Mouse (Mus musculus) inflammation-experienced regulatory T-cells, adult 16 weeks (primary cell): ENCODE results near the gene Gm9639. TPM values are rescaled to one million over a fixed set of nuclear protein-coding genes. Genes with fewer than 3 reads are reported as not detected.

Experiments used
- polyA plus RNA-seq: library from polyadenylated mRNA; unstranded; fragments of 100-300 nt; shearing (Covaris generic); gene quantifications from one replicate; pipeline ENCODE4 v1.2.1, GENCODE M21; 2017

The Gm9639 gene
- polyA plus RNA-seq: not detected

GRCm38 (mm10) chr10:77794976-77795375 is at the start of gene Gm9639:
Gene Gm9639, minus strand, starts transcription at chr10:77795076.

DNA sequence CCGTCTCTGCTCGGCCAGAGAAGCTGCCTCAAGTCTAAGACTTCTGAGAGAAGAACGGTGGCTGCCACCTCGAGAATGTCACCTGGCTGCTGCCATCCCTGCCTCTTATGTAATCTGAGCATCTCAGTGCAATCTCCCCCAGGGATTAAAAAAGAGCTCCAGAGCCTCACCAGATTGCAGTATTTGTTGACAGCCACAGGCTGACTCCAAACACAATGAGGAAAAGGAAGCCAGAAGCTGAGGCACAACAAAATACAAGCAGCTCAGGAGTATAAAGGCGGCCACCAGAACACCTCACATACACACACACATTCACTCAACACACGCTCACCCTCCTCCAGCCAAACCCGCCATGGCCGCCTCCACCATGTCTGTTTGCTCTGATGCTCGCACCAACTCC is 40.8 kb upstream of the Gm9639 start, which contains the start of gene Krtap10-10:
Krtap10-10 (plus strand) TSS at position 301 of the 400 bp plus-strand sequence.

GRCm38 (mm10) chr10:77826951-77827350 is 32.1 kb upstream of the Gm9639 start, which contains the start of gene Krtap10-4:
Gene Krtap10-4, minus strand, starts transcription at chr10:77827095.

DNA sequence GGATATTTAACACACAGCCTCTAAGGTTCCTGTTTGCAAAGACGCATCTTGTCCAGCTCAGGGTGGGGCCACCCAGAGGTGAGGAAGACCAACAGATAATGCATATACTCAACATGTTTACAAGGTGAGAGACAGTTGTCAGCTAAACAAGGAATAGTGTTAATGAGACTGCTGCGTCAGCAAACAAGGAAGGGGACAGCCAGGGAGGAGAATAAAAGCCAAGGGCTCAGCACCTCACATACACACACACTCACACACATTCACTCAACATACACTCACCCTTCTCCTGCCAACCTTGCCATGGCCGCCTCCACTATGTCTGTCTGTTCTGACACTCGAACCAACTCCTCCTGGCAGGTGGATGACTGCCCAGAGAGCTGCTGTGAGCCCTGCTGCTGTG is 19.5 kb upstream of the Gm9639 start, which contains the start of gene Gm2696:
Gm2696 (plus strand) TSS at position 301 of the 400 bp plus-strand sequence.

DNA sequence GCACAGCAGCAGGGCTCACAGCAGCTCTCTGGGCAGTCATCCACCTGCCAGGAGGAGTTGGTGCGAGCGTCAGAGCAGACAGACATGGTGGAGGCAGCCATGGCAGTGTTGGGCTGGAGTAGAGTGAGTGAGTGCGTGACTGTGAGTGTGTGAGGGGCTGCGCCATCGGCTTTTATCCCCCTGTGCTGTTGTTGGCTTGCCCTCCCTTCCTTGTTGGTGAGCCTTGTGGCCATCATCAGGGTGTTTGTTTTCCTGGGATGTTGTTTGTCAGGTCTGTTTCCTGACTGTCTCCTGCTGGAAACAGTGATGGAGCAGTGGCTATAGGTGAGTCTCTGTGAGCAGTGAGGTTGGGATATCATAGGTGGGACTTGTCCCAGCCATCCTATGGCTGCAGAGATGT is 16.9 kb upstream of the Gm9639 start, which contains the start of gene Gm9507:
Gm9507 (minus strand) TSS at position 101 of the 400 bp plus-strand sequence.

GRCm38 (mm10) chr10:77798921-77799508 is 4.1 kb upstream of the Gm9639 start, which contains the start of gene Gm19668:
Gene Gm19668, minus strand, starts transcription at chr10:77799133.

GRCm38 (mm10) chr10:77787876-77788275 is 7.0 kb downstream of the Gm9639 start, which contains the start of gene Gm7137:
Gene Gm7137, minus strand, starts transcription at chr10:77788200.

GRCm38 (mm10) chr10:77782442-77782841 is 12.4 kb downstream of the Gm9639 start, which contains the start of gene Gm3250:
Gene Gm3250, minus strand, starts transcription at chr10:77782542.

DNA sequence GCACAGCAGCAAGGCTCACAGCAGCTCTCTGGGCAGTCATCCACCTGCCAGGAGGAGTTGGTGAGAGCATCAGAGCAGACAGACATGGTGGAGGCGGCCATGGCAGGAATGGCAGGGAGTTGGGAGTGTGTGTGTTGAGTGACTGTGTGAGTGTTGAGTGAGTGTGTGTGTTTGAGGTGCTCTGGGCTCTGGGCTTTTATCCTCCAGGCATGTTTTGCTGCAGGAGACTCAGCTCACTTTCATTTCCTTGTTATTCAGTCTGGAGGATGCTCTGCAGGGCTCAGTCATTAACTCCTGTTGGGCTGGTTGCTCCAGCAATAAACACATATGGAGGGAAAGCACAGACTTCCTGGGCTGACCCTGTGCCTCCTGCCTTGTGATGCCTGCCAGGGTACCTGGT is 18.0 kb downstream of the Gm9639 start, which contains the start of gene Gm7138:
Gm7138 (minus strand) TSS at position 101 of the 400 bp plus-strand sequence.

DNA sequence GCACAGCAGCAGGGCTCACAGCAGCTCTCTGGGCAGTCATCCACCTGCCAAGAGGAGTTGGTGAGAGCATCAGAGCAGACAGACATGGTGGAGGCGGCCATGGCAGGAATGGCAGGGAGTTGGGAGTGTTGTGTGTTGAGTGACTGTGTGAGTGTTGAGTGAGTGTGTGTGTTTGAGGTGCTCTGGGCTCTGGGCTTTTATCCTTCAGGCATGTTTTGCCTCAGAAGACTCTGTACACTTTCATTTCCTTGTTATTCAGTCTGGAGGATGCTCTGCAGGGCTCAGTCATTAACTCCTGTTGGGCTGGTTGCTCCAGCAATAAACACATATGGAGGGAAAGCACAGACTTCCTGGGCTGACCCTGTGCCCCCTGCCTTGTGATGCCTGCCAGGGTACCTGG is 23.7 kb downstream of the Gm9639 start, which contains the start of gene Gm3238:
Gm3238 (minus strand) TSS at position 101 of the 400 bp plus-strand sequence.

DNA sequence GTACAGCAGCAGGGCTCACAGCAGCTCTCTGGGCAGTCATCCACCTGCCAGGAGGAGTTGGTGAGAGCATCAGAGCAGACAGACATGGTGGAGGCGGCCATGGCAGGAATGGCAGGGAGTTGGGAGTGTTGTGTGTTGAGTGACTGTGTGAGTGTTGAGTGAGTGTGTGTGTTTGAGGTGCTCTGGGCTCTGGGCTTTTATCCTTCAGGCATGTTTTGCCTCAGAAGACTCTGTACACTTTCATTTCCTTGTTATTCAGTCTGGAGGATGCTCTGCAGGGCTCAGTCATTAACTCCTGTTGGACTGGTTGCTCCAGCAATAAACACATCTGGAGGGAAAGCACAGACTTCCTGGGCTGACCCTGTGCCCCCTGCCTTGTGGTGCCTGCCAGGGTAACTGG is 35.3 kb downstream of the Gm9639 start, which contains the start of gene Gm3233:
Gm3233 (minus strand) TSS at position 101 of the 400 bp plus-strand sequence.

DNA sequence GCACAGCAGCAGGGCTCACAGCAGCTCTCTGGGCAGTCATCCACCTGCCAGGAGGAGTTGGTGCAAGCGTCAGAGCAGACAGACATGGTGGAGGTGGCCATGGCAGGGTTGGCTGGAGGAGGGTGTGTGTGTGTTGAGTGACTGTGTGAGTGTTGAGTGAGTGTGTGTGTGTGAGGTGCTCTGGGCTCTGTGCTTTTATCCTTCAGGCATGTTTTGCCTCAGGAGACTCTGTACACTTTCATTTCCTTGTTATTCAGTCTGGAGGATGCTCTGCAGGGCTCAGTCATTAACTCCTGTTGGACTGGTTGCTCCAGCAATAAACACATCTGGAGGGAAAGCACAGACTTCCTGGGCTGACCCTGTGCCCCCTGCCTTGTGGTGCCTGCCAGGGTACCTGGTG is 43.6 kb downstream of the Gm9639 start, which contains the start of gene Gm9736:
Gm9736 (minus strand) TSS at position 101 of the 400 bp plus-strand sequence.

Other genes with a start within 250 kb of the Gm9639 start
- 130 TPM for gene Pttg1ip, start 213.4 kb downstream of the Gm9639 start, polyA plus RNA-seq
- gene Sumo3, start 189.0 kb downstream of the Gm9639 start, polyA plus RNA-seq: 133 TPM
- not detected for gene Gm49325, start 188.9 kb downstream of the Gm9639 start, polyA plus RNA-seq
- gene Ube2g2, start 172.8 kb downstream of the Gm9639 start, polyA plus RNA-seq: 75.8 TPM
- gene Tspear, start 108.5 kb downstream of the Gm9639 start, polyA plus RNA-seq: 0.69 TPM
- gene Gm19402, start 104.3 kb downstream of the Gm9639 start, polyA plus RNA-seq: not detected
- not detected for gene Gm9508, start 97.8 kb downstream of the Gm9639 start, polyA plus RNA-seq
- not detected for gene Gm10272, start 88.5 kb downstream of the Gm9639 start, polyA plus RNA-seq
- not detected for gene Gm10024, start 83.6 kb downstream of the Gm9639 start, polyA plus RNA-seq
- gene Gm10142, start 79.3 kb downstream of the Gm9639 start, polyA plus RNA-seq: not detected
- not detected for gene Krtap12-1, start 74.5 kb downstream of the Gm9639 start, polyA plus RNA-seq
- not detected for gene Gm10100, start 68.6 kb downstream of the Gm9639 start, polyA plus RNA-seq
- gene Gm18596, start 52.4 kb downstream of the Gm9639 start, polyA plus RNA-seq: not detected
- gene Gm9736, start 43.7 kb downstream of the Gm9639 start, polyA plus RNA-seq: not detected
- gene Gm3233, start 35.4 kb downstream of the Gm9639 start, polyA plus RNA-seq: not detected
- not detected for gene Gm3238, start 23.8 kb downstream of the Gm9639 start, polyA plus RNA-seq
- not detected for gene Gm7138, start 18.1 kb downstream of the Gm9639 start, polyA plus RNA-seq
- not detected for gene Gm3250, start 12.5 kb downstream of the Gm9639 start, polyA plus RNA-seq
- not detected for gene Gm7137, start 6.9 kb downstream of the Gm9639 start, polyA plus RNA-seq
- gene Gm19668, start 4.1 kb upstream of the Gm9639 start, polyA plus RNA-seq: not detected
- gene Gm9507, start 16.8 kb upstream of the Gm9639 start, polyA plus RNA-seq: not detected
- gene Gm2696, start 19.6 kb upstream of the Gm9639 start, polyA plus RNA-seq: not detected
- gene Krtap10-4, start 32.0 kb upstream of the Gm9639 start, polyA plus RNA-seq: not detected
- not detected for gene Krtap10-10, start 40.9 kb upstream of the Gm9639 start, polyA plus RNA-seq
- not detected for gene Gm36176, start 51.7 kb upstream of the Gm9639 start, polyA plus RNA-seq
- gene Gm10318, start 57.8 kb upstream of the Gm9639 start, polyA plus RNA-seq: not detected
- not detected for gene Gm3285, start 66.9 kb upstream of the Gm9639 start, polyA plus RNA-seq
- not detected for gene Lrrc3, start 107.5 kb upstream of the Gm9639 start, polyA plus RNA-seq
- 0.71 TPM for gene Trpm2, start 175.5 kb upstream of the Gm9639 start, polyA plus RNA-seq
- gene 1810043G02Rik, start 183.4 kb upstream of the Gm9639 start, polyA plus RNA-seq: 11.9 TPM
- 111 TPM for gene Pfkl, start 215.0 kb upstream of the Gm9639 start, polyA plus RNA-seq
- not detected for gene Dnmt3l, start 246.9 kb upstream of the Gm9639 start, polyA plus RNA-seq
- 0.62 TPM for gene Aire, start 248.5 kb upstream of the Gm9639 start, polyA plus RNA-seq